Mouse (Mus musculus) heart, postnatal 10 days (tissue): ENCODE measurements around the gene Eif4a1. TPM values are rescaled to one million over a fixed set of nuclear protein-coding genes. Genes with fewer than 3 reads are reported as not detected.
"Not testable (repeated sequence)": the region's sequence is repeated elsewhere in the genome, so short reads cannot be mapped to it uniquely, and the experiment has no call there.

Source experiments
- DNase-seq, 2 experiments: peaks; one replicate each; pipeline ENCODE4 v3.0.0; 2021
- intact Hi-C: fragments of 180-260 bp; cut with DNase I; formaldehyde crosslinking; loops from one replicate; pipeline ENCODE4 v1.15.1; 2025
- total RNA-seq, 2 experiments: library from RNA; stranded (reverse); gene quantifications; 2 replicates each; pipeline ENCODE4 v1.2.3; 2021

Eif4a1 gene
- total RNA-seq, 2 experiments from 2014 or later = 389 to 397 TPM

GRCm38 (mm10) chr11:69655264-69656064, 16.8 kb downstream of the Eif4a1 start, which contains the start of gene Sox15:
TSS of gene Sox15 (plus strand) at chr11:69655314.
- intact Hi-C loops = loop anchor here (2.0 kb wide), 1 partner anchor 19 kb away; no protein-coding TSS in a partner anchor

GRCm38 (mm10) chr11:69654760-69655159, 17.5 kb downstream of the Eif4a1 start:
- no peak for DNase-seq
- intact Hi-C loops = loop anchor here (2.0 kb wide), 1 partner anchor 18 kb away; no protein-coding TSS in a partner anchor

More at GRCm38 (mm10) chr11:69655264-69656064, 16.8 kb downstream of the Eif4a1 start, which contains the start of gene Sox15:
- peak; percentile 74 to 82 for DNase-seq

- no peak for DNase-seq
- intact Hi-C loops = no loop called here
Observed at GRCm38 (mm10) chr11:69653399-69653798, 18.8 kb downstream of the Eif4a1 start.

- intact Hi-C loops = no loop called here
Observed at GRCm38 (mm10) chr11:69645860-69646259, 26.4 kb downstream of the Eif4a1 start.

GRCm38 (mm10) chr11:69635471-69635870, 36.8 kb downstream of the Eif4a1 start:
- no peak for DNase-seq
- intact Hi-C loops = no loop called here

More at GRCm38 (mm10) chr11:69645860-69646259, 26.4 kb downstream of the Eif4a1 start:
- DNase-seq = no peak

GRCm38 (mm10) chr11:69633128-69633866, 38.9 kb downstream of the Eif4a1 start:
- intact Hi-C loops = no loop called here
- no peak for DNase-seq

GRCm38 (mm10) chr11:69632284-69633089, 39.7 kb downstream of the Eif4a1 start, which contains the start of gene Fxr2:
TSS of gene Fxr2 (plus strand) at chr11:69632990.
- intact Hi-C loops = no loop called here
- peak; percentile 100 for DNase-seq

GRCm38 (mm10) chr11:69629802-69630201, 42.4 kb downstream of the Eif4a1 start:
- DNase-seq = no peak
- intact Hi-C loops = no loop called here

- peak; percentile 68 to 86 for DNase-seq
- intact Hi-C loops = no loop called here
Observed at GRCm38 (mm10) chr11:69628286-69628685, 43.9 kb downstream of the Eif4a1 start.

- intact Hi-C loops, DNase-seq: not testable (repeated sequence)
Observed at GRCm38 (mm10) chr11:69624339-69624738, 47.9 kb downstream of the Eif4a1 start.

- intact Hi-C loops = no loop called here
- no peak for DNase-seq
Observed at GRCm38 (mm10) chr11:69623006-69623405, 49.2 kb downstream of the Eif4a1 start.

GRCm38 (mm10) chr11:69622406-69622805, 49.8 kb downstream of the Eif4a1 start:
- DNase-seq = peak in 1 of 2 experiments; percentile 32
- intact Hi-C loops = no loop called here

GRCm38 (mm10) chr11:69621571-69622268, 50.5 kb downstream of the Eif4a1 start, which contains the start of gene Sat2:
TSS of gene Sat2 (plus strand) at chr11:69622024.
- DNase-seq = peak; percentile 64 to 75
- intact Hi-C loops = no loop called here

- intact Hi-C loops = no loop called here
- no peak for DNase-seq
Observed at GRCm38 (mm10) chr11:69620394-69621081, 51.7 kb downstream of the Eif4a1 start.

GRCm38 (mm10) chr11:69617805-69618204, 54.4 kb downstream of the Eif4a1 start, which contains the start of gene Shbg:
TSS of gene Shbg (minus strand) at chr11:69617905.
- no peak for DNase-seq
- intact Hi-C loops = no loop called here
